ENCODE assay signal across 10 mouse cellular contexts in genomic region chr10:39450356-39450755, GRCm38 (mm10).
DNase-seq lines count a peak whose midpoint lies in the region; ATAC-seq and TF ChIP-seq lines count a peak whose summit lies in the region.
"Had no signal": no experiment of that assay in that cellular context is flagged by ENCODE, and none has a peak within 500 bp of the region (broad histone marks: within the 10 kb centered on the region; RNA-seq: fewer than 3 reads in every experiment).

No protein-coding gene starts in this region.

- no peaks in the 10 kb centered on the region for H3K9me3 ChIP-seq in heart, embryonic 14.5 days (ENCODE audit: control insufficient read depth, low read length)
- H3K9me3 ChIP-seq in forebrain, postnatal 0 days (ENCODE audit: low read length), result no peaks in the 10 kb centered on the region
- H3K9me3 ChIP-seq in lung, postnatal 0 days (ENCODE audit: low read length), result no peaks in the 10 kb centered on the region

- 60% methylated on average over 8 of the region's 8 CpGs for WGBS in heart, embryonic 14.5 days
- WGBS in forebrain, postnatal 0 days, result 66% methylated on average over 8 of the region's 8 CpGs
- 60% methylated on average over 8 of the region's 8 CpGs for WGBS in lung, postnatal 0 days

- ATAC-seq in heart, embryonic 14.5 days (ENCODE audit: insufficient number of reproducible peaks, insufficient read depth, low FRiP score, low read depth), result no peak
- no peak for ATAC-seq in forebrain, postnatal 0 days
- ATAC-seq in lung, postnatal 0 days, result no peak

- no peak for TF ChIP-seq CTCF in forebrain, postnatal 0 days (IDR thresholded peaks at IDR 0.05; ENCODE audit: low read depth)
- TF ChIP-seq CTCF in lung, postnatal 0 days (IDR thresholded peaks at IDR 0.05), result no peak

- 0 out of 2 replicates have a peak overlapping the region, but pooled peaks have one; percentile 8 for H3K9ac ChIP-seq in heart, embryonic 14.5 days (ENCODE audit: low read length)
- H3K9ac ChIP-seq in forebrain, postnatal 0 days, result no peak overlapping the region
- H3K9ac ChIP-seq in lung, postnatal 0 days (replicated peaks; ENCODE audit: low read depth), result no peak overlapping the region

- H3K36me3 ChIP-seq in heart, embryonic 14.5 days (ENCODE audit: control insufficient read depth, insufficient read depth, low read length), result no peaks in the 10 kb centered on the region
- H3K36me3 ChIP-seq in forebrain, postnatal 0 days (ENCODE audit: insufficient read depth), result no peaks in the 10 kb centered on the region
- no peaks in the 10 kb centered on the region for H3K36me3 ChIP-seq in lung, postnatal 0 days (ENCODE audit: insufficient read depth, low read length)

- H3K27me3 ChIP-seq in heart, embryonic 14.5 days (ENCODE audit: control insufficient read depth, insufficient read depth, low read length), result no peaks in the 10 kb centered on the region
- no peaks in the 10 kb centered on the region for H3K27me3 ChIP-seq in forebrain, postnatal 0 days (ENCODE audit: insufficient read depth, low read length)
- H3K27me3 ChIP-seq in lung, postnatal 0 days (replicated peaks; ENCODE audit: insufficient read depth, low read length), result no peaks in the 10 kb centered on the region
- H3K27me3 ChIP-seq: CH12.LX had no signal

- no peak for TF ChIP-seq EP300 in lung, postnatal 0 days (IDR thresholded peaks at IDR 0.05)

- peak overlapping the region; percentile 38 to 80; a peak in 3 of 4 replicates for H3K27ac ChIP-seq in heart, embryonic 14.5 days (replicated peaks in 1 of 2; ENCODE audit: control insufficient read depth in 1 of 2, insufficient read depth in 1 of 2, low read depth in 2 of 2, low read length in 2 of 2)
- H3K27ac ChIP-seq in forebrain, postnatal 0 days (ENCODE audit: low read depth, low read length), result 0 out of 2 replicates have a peak overlapping the region, but pooled peaks have one; percentile 9
- peak overlapping the region; percentile 73 for H3K27ac ChIP-seq in lung, postnatal 0 days (ENCODE audit: low read length)

- DNase-seq in heart, adult 8-10 months (ENCODE audit: low spot score), result no peak
- peak; percentile 48 for DNase-seq in brain, adult 2 months (ENCODE audit: low read depth, low spot score)
- no peak for DNase-seq in forebrain, postnatal 0 days
- no peak for DNase-seq in lung, postnatal 0 days (ENCODE audit: low spot score)
- DNase-seq in gastrocnemius, adult 18-20 months (ENCODE audit: low spot score), result no peak
- DNase-seq in embryo, embryonic 10.5 days (ENCODE audit: low spot score), result no peak
- no peak for DNase-seq in adrenal gland, postnatal 36 days
- DNase-seq: right cerebral cortex, postnatal 25 days had no signal

- no peak overlapping the region for H3K4me3 ChIP-seq in heart, embryonic 14.5 days (ENCODE audit: control insufficient read depth in 1 of 2, insufficient read depth in 1 of 2, low read depth in 1 of 2, low read length in 2 of 2)
- H3K4me3 ChIP-seq in forebrain, postnatal 0 days (ENCODE audit: low read depth, low read length), result no peak overlapping the region
- H3K4me3 ChIP-seq in lung, postnatal 0 days (ENCODE audit: low read depth, low read length), result no peak overlapping the region

- peak overlapping the region; percentile 21; the same call in 1 of the 2 replicates for H3K4me2 ChIP-seq in heart, embryonic 14.5 days (ENCODE audit: low read length)
- no peak overlapping the region for H3K4me2 ChIP-seq in forebrain, postnatal 0 days (ENCODE audit: low read depth)
- no peak overlapping the region for H3K4me2 ChIP-seq in lung, postnatal 0 days (replicated peaks; ENCODE audit: low read depth, low read length)

- peaks cover 12 to 46% of the 10 kb centered on the region in 2 experiments for H3K4me1 ChIP-seq in heart, embryonic 14.5 days (ENCODE audit: control insufficient read depth in 2 of 2, insufficient read depth in 2 of 2, low read length in 2 of 2)
- H3K4me1 ChIP-seq in forebrain, postnatal 0 days (ENCODE audit: insufficient read depth), result no peaks in the 10 kb centered on the region
- H3K4me1 ChIP-seq in lung, postnatal 0 days (ENCODE audit: insufficient read depth, low read depth, low read length), result no peaks in the 10 kb centered on the region; the same call in 1 of the 2 replicates

Comparison
In these comparisons a context has a peak if more than half of its experiments do, and no peak if none do; other contexts are left out.
1. H3K27ac ChIP-seq: peak in every context shown above with its lines; median percentile 73 in lung, postnatal 0 days; 59 in heart, embryonic 14.5 days; 9 in forebrain, postnatal 0 days.